Mouse (Mus musculus) hindlimb bud, embryonic 11.5 days (tissue): ENCODE measurements at regions not wholly inside any gene's neighbourhood (a gene's known extent, or its start where the extent isn't known, plus 50 kb on each side); places are given as distances from the start of the nearest gene placed in this dataset.

Source experiments
- DNase-seq: peaks from one replicate; pipeline ENCODE4 v3.0.0-alpha.2; 2012; ENCODE audit warnings: low read depth, low spot score; ENCODE audit errors: extremely low spot score

DNA sequence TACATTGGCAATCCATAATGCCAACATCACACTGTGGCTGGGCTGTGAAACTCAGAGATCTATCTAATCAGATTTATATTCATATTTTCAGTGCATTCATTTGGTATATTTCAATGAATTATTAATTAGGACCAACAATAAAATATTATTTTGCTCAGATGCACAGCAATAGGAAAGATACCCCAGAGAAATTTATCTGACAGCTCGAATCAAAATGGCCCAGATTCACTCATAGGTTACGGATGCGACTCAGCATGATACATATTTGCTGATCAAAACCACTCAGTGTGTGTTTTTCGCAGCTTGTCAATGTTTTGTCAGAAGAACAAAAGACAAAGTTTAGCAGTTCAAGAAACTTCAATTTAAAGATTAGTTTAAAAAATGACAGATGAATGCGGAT, 1060.6 kb upstream of the Adgrl2 start:
- DNase-seq: no peak

- DNase-seq: peak; percentile 91
Measured at GRCm38 (mm10) chr3:150049876-150050830, 1059.8 kb upstream of the Adgrl2 start.
